Mouse (Mus musculus): ENCODE results near the gene Gm17662.

Gm17662 gene

DNA sequence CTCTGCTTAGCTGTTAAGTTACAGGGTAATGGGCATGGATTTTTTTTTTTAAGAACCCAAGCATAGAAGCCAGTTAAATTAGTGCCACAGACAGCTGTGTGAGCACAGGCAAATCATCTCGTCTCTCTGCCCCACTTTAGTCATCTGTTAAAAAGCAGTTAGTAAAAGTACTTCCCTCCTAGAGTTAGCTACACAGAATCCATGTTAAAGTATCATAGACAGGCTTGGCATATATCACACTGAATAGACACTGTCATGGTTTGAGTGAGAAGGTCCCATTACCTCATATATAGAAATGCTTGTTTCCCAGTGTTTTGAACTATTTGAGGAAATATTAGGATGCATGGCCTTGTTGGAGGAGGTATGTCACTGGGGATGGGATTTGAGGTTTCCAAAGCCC is at the start of gene Gm17662:
Gene Gm17662, plus strand, starts transcription at position 301 of the 400 bp plus-strand sequence.
- no peak for DNase-seq (ENCODE audit: low read depth, low spot score)

- no peak for DNase-seq (ENCODE audit: low read depth, low spot score)
These were observed 46.3 kb upstream of the Gm17662 start for GRCm38 (mm10) chr4:104810710-104811286.

DNA sequence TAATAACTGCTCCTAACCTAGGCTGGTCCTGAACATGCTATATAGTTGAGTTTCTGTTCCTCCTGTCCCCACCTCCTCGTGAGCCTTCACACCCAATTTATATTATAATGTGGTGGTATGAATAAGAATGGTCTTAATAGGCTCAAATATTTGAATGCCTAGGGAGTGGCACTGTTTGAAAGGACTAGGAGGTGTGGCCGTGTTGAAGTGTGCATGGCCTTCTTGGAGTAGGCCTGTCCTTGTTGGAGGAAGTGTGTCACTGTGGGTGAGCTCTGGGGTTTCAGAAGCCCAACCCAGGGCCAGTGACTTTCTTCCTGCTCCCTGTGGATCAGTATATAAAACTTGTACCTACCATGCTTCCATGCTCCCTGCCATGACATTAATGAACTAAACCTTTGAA is 43.5 kb upstream of the Gm17662 start:
- DNase-seq (ENCODE audit: low read depth, low spot score): no peak

DNA sequence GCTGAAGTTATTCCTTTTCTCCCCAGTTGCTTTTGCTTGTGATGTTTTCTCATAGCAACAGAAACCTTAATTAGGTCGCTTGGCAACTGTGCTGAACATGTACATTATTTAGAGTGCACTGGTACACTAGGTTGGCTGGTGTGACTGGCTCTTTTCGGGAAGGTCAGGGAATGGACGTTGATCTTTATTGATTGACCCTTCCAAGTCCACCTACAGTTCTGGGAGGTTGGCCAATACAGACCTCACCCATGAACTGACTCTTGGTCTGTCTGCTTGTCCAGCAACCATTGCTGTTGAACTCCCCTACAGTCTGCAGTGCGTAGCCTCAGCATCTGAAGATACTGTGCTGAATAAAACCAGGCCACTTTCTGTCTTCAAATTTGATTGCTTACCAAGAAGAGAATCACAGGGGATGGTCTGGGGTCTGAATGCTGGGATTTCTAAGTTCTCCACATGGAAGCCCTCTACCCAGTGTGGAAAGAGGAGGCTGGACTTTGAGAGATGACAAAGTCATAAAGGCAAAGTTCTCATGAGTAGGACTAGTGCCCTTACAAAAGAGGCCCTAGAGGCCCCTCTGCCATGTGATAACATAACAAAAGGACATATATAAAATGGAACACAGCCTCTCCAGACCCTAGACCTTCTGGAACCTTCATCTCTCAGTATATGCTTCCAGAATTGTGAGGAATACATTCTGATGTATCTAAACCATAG is 40.5 kb upstream of the Gm17662 start:
- DNase-seq (ENCODE audit: low read depth, low spot score): no peak

- DNase-seq (ENCODE audit: low read depth, low spot score): no peak
These were observed 39.6 kb upstream of the Gm17662 start for GRCm38 (mm10) chr4:104817509-104817908.

- no peak for DNase-seq (ENCODE audit: low read depth, low spot score)
These were observed 38.1 kb upstream of the Gm17662 start for GRCm38 (mm10) chr4:104818986-104819385.

DNA sequence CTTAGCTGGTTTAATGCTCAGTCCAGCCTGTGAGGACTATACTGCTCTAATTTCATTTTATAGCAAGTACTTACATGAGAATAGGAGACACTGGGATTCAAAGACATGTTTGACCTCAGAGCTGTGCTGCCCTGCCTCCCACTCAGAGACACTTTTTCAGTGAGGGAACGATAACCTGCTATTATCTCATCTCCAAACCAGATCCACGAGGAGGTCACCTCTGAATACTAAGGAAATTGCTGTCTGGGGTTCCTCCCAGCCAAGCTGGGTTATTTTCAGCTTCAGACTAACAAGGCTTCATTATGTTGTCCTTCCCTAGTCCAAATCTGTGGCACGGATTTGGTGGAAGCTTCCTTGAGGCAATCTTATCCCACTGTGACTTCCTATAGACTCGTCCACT is 37.2 kb upstream of the Gm17662 start:
- no peak for DNase-seq (ENCODE audit: low read depth, low spot score)

GRCm38 (mm10) chr4:104823597-104824101 is 33.5 kb upstream of the Gm17662 start:
- DNase-seq (ENCODE audit: low read depth, low spot score): no peak

DNA sequence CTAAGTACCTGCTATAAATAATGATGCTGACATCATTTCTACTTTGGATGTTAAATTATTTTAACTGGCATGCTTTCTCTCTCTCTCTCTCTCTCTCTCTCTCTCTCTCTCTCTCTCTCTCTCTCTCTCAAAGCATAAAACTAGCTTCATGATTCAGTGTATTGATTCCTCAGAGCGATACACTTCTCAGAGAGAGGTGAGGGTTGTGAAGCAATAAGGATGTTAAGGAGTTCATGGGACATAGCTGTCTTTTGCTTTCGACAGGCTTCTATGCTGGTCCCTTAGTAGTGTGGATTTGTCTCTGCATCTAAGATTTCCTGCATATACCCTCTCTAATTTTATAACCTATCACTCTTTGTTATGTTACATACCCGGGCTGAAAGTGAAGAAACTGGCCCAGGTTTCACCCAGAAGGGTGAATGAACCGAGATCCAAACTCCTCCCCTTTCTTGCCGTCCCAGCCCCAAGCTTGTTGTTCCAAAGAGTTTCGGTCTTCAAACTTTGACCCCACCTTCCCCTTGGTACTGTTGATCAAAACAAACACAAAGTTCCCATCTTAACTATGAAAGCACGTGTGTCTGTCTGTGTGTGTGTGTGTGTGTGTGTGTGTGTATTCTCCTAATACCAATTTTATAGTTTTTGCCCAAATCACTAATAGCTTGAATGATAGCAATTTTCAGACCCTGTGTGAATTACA is 32.6 kb upstream of the Gm17662 start:
- DNase-seq (ENCODE audit: low read depth, low spot score): no peak

DNA sequence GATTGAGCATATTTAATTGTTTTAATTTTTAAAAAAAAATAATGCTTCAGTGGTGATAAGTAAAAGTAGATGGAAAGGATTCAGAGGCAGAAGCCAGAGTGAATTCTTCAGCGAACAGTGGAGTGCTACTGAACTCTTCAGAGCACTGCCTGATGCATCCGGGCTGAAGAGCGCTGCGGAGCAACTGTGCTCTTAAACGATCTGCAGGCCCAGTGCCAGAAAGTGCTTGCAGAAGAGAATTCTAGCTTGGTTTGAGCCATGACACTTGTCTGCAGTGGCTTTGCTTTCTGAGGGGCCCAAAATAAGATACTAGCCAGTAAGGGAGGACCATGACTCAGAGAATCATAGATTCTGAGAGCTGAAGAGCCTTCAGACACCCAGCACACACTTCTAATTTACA is 28.2 kb upstream of the Gm17662 start:
- DNase-seq (ENCODE audit: low read depth, low spot score): no peak

- DNase-seq (ENCODE audit: low read depth, low spot score): no peak
These were observed 22.0 kb upstream of the Gm17662 start for GRCm38 (mm10) chr4:104835096-104835495.

DNA sequence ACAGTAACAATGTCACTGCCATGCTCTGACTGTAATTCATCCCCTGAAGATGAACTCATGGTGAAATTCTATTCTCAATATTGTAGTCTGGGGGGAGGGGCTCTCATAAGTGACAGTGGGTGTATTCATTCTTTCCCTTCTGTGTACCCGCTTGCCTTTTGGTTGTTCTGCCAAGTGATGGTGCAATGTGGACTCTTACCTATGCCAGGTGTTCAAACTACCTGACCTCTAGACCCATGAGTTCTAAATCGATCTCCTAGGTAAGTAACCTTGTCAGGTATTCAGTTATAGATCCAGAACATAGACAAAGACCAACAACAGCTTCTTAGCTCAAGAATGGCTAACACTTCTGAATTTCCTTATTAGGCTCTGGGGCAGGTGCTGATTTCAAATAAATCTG is 18.8 kb upstream of the Gm17662 start:
- DNase-seq (ENCODE audit: low read depth, low spot score): no peak

DNA sequence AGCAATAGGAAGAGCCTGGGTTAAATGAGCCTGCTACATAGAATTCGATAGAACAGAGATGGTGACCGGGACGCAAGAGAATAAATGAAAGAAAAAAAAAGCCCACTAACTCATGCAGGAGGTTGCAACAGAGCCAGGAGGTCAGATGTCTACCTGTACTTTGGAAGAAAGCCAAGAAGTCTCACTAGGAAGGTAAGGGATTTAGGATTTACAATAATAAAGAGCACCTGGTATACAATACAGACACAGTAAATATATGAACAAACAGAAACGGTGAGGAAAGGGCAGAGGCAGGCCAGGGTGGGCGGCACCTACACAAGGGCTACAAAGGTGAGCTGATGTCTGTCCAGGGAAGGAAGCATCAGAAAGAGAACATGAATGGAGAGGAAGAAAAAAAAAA is 14.9 kb upstream of the Gm17662 start:
- no peak for DNase-seq (ENCODE audit: low read depth, low spot score)

DNA sequence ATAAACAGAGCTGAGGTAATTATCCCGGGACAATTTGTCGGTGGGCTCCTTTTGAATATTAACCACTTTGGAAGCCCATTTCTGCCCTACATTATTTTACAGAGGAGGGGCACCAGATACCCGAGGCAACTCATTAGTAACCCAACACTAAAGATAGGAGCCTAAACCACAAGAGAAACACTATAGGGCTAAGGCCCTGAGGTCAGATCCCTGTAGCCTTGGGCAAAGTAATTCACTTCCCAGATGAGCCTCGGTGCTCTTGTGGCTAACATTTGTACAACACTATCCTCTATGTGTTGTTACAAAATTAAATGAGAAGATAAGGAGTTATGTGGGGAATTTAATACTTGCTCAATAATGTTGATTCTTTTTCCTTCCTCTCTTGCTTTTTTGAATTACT is 13.6 kb upstream of the Gm17662 start:
- DNase-seq (ENCODE audit: low read depth, low spot score): no peak

DNA sequence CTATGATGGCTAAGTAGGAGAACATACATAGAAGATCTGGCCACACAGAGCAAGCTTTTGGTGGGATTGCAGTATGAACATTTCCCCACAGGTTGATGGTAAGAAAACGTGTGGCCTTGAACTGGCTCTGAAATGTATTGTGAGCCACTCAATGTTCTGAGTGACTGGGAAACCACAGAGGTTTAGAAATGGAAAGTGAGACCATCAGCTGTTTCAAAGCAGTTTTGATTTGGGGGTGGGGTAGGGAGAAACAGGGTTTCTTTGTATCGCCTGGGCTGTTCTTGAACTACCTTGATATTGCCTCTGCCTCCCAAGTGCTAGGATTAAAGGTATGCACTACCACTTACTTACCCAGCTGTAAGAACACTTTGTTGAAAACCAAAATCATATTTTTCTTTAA is 1.9 kb upstream of the Gm17662 start:
- DNase-seq (ENCODE audit: low read depth, low spot score): no peak

DNA sequence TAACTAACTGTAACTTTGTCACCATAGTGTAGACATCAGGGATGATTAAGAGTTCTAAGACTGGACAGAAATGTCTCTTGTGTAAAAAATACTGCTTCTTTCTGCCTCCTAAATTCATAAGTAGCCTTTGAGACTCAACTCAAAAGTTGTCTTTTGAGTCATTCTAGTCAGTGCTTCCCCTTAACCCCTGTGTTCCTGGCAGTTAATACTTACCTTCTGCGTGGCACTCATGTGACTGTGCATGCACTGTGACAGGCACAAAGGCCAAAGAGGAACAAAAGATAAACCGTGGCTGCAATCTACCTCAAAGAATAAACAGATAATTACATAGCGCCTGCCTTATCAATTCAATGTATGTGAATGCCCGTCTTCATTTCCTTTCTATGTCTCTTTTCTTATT is 694 bp downstream of the Gm17662 start:
- no peak for DNase-seq (ENCODE audit: low read depth, low spot score)

DNA sequence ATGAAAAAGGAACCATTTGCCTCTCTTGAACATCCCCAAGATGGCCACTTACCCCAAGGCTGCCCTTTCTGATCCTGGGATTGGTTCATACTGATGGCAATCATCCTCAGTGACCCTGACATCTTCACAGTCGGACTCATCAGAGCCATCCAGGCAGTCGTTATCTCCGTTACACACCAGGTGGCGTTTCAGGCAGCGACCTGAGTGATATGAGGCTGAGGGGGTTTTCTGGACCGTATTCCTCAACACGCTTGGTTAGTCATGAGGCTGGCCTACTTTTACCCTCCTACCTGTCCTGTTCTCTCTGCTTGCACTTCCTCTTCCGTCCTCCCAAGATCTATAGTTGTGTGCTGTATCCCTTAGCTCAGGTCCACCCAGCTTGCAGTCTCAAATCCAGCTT is 4.1 kb downstream of the Gm17662 start:
- DNase-seq (ENCODE audit: low read depth, low spot score): no peak

DNA sequence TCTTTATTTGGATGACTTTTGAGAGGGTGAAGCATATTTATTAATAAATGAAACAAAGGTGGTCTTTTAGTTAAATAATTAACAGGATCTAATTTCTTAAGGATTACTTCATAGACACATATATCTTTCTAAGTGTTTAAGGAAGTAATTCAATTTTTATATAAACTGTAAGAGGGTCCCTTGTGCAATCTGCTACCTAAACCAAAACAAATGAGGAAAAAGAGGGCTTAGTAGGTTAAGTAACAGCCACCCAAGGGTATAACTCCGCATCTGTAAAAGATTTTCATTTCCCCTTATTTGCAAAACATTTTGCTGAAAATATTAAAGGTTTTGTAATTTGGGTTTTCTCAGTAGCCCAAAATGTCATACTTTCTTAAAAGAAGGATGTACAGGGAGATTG is 7.3 kb downstream of the Gm17662 start:
- DNase-seq (ENCODE audit: low read depth, low spot score): no peak

- no peak for DNase-seq (ENCODE audit: low read depth, low spot score)
These were observed 12.5 kb downstream of the Gm17662 start for GRCm38 (mm10) chr4:104869581-104869980.

DNA sequence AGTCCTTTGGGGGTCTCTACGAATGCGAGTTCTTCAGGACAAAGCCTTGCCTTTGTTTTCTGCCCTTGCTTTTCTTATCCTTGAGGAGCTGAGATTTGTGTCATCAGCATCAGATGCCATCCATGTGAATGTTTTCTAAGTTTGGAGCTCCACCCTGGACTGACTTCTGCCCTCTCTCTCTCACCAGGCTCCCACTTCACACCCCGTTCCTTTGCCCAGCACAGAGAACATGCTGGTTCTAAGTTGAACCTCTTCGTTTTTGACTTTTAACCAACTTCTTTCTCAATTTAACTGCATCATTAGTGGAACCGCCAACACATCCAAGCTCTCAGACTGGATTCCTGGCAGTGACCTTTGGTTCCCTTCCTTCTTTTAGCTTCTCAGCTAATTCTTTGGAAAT is 13.1 kb downstream of the Gm17662 start:
- DNase-seq (ENCODE audit: low read depth, low spot score): no peak

DNA sequence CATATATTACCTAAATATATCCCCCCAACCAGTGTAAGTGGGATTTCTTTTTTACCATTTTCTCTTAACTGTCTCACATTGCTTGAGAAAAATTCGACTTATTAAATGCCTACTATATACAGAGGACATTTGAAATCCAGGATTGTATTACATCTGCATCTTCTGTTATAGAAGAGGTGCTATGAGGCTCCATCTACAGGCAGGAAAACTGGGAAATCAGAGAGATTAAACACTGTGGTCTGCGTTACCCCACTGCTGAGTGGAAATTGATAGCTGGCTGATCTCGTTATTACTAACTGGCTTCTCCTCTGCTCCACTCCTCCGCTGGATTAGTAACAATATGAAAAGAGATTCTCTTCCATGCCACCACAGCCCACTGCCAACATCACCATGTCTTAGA is 18.7 kb downstream of the Gm17662 start:
- DNase-seq (ENCODE audit: low read depth, low spot score): no peak

GRCm38 (mm10) chr4:104876323-104876722 is 19.2 kb downstream of the Gm17662 start, which contains the start of gene C8a:
Gene C8a, minus strand, starts transcription at chr4:104876398.
- no peak for DNase-seq (ENCODE audit: low read depth, low spot score)

- DNase-seq (ENCODE audit: low read depth, low spot score): no peak
These were observed 30.4 kb downstream of the Gm17662 start for GRCm38 (mm10) chr4:104887486-104887885.

All from retina, adult 2 months (tissue).